Mouse (Mus musculus) liver, adult 2 months (tissue): ENCODE results near the gene Nek10.

ENCODE experiments used
- CTCF ChIP-seq: fragments of 200-500 bp; IDR thresholded peaks from 2 replicates; pipeline ENCODE4 v1.5.1; 2011; ENCODE audit warnings: low read depth, low read length, control low read depth
- POLR2A ChIP-seq: fragments of 200-500 bp; IDR thresholded peaks from 2 replicates; pipeline ENCODE4 v1.6.1; 2011; ENCODE audit warnings: low read length, control low read depth; ENCODE audit not compliant: insufficient read depth; ENCODE audit errors: extremely low read depth

- TF ChIP-seq CTCF (no peak), POLR2A (no peak)
Observed at GRCm38 (mm10) chr14:14799861-14800260, 3.4 kb upstream of the Nek10 start.
